16 mouse cellular contexts compared by ENCODE assay signal in genomic region chr9:89970886-89971486, GRCm38 (mm10).
"Had no signal": no experiment of that assay in that cellular context is flagged by ENCODE, and none has a peak within 500 bp of the region (broad histone marks: within the 10 kb centered on the region; RNA-seq: fewer than 3 reads in every experiment).

No protein-coding gene starts in this region.

- H3K9ac ChIP-seq: limb, embryonic 15.5 days; liver, embryonic 12.5 days; lung, embryonic 14.5 days; midbrain, embryonic 13.5 days; neural tube, embryonic 15.5 days; stomach, embryonic 15.5 days had no signal

- H3K27me3 ChIP-seq: midbrain, embryonic 13.5 days had no signal

- H3K9me3 ChIP-seq: limb, embryonic 15.5 days; liver, embryonic 12.5 days; midbrain, embryonic 13.5 days; neural tube, embryonic 15.5 days; stomach, embryonic 15.5 days had no signal

- H3K36me3 ChIP-seq: limb, embryonic 15.5 days; liver, embryonic 12.5 days; midbrain, embryonic 13.5 days; neural tube, embryonic 15.5 days; stomach, embryonic 15.5 days had no signal

- H3K4me1 ChIP-seq: limb, embryonic 15.5 days; liver, embryonic 12.5 days; midbrain, embryonic 13.5 days; neural tube, embryonic 15.5 days; stomach, embryonic 15.5 days had no signal

- ATAC-seq: liver, embryonic 12.5 days; midbrain, embryonic 13.5 days had no signal

- H3K4me2 ChIP-seq: limb, embryonic 15.5 days; liver, embryonic 12.5 days; lung, embryonic 14.5 days; midbrain, embryonic 13.5 days; neural tube, embryonic 15.5 days; stomach, embryonic 15.5 days had no signal

- H3K27ac ChIP-seq: limb, embryonic 15.5 days; liver, embryonic 12.5 days; midbrain, embryonic 13.5 days; neural tube, embryonic 15.5 days; stomach, embryonic 15.5 days had no signal

- DNase-seq: kidney, adult 2 months; kidney, postnatal 36 days; layer of hippocampus, adult 9-11 months; layer of hippocampus, postnatal 36 days; lung, embryonic 14.5 days; lung, postnatal 10 days; lung, postnatal 4 days; right cerebral cortex, postnatal 4 days; spleen, adult 18-20 months; thymus, postnatal 4 days had no signal

- H3K4me3 ChIP-seq: limb, embryonic 15.5 days; liver, embryonic 12.5 days; midbrain, embryonic 13.5 days; myocyte; neural tube, embryonic 15.5 days; stomach, embryonic 15.5 days had no signal
